Mouse (Mus musculus): Measurements from ENCODE around the gene AI481877.

GRCm38 (mm10) chr4:58994762-58995161, 144.0 kb downstream of the AI481877 start, which contains the start of gene Dnajc25:
- TF ChIP-seq POLR2A (IDR thresholded peaks at IDR 0.05; ENCODE audit: control insufficient read depth in 1 of 2, insufficient read depth in 1 of 2, low read depth in 1 of 2, low read length in 2 of 2, poor library complexity in 1 of 2) (no peak), TAL1 (IDR thresholded peaks at IDR 0.05; ENCODE audit: low read length) (no peak), HCFC1 (IDR thresholded peaks at IDR 0.05; ENCODE audit: low read depth, low read length) (no peak), CTCF (IDR thresholded peaks at IDR 0.05 in 2 of 3, conservative IDR thresholded peaks at IDR 0.05 in 1 of 3; ENCODE audit: control insufficient read depth in 1 of 3, insufficient read depth in 1 of 3, low read depth in 2 of 3, low read length in 3 of 3, poor library complexity in 1 of 3, severe bottlenecking in 1 of 3) (no peak)
